Mouse (Mus musculus) stomach, postnatal 0 days (tissue): Measurements from ENCODE around the gene Psma2.

Experiments used
- CTCF ChIP-seq: IDR thresholded peaks from 2 replicates; pipeline ENCODE4 v1.5.1; 2016; ENCODE audit warnings: antibody characterized with exemption, low read depth, mild to moderate bottlenecking, moderate library complexity
- EP300 ChIP-seq: optimal IDR thresholded peaks from 2 replicates; pipeline ENCODE3; 2016; ENCODE audit warnings: antibody characterized with exemption

DNA sequence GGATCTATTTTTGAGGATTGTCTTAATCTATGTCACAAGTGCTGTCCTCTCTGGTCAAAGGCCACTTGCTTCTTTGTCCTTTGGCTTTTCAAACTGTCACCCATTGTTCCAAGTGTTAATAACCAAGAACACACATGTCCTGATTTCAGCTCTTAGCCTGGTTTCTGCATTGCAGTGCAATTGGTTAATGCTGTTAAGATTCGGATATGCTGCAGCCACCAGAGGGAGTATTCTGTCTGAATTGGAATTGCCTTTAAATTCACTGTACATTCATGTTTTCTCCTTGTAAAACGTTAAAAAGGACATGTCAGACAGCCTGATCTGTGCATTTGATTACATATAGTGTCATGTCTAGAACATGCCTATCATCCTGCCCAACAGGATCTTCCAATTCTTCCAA lies 57.3 kb downstream of the Psma2 start:
- peak; percentile 83 for TF ChIP-seq CTCF
- TF ChIP-seq EP300: no peak
